Comparison of ENCODE assay signal across 8 mouse cellular contexts in the genomic region with DNA sequence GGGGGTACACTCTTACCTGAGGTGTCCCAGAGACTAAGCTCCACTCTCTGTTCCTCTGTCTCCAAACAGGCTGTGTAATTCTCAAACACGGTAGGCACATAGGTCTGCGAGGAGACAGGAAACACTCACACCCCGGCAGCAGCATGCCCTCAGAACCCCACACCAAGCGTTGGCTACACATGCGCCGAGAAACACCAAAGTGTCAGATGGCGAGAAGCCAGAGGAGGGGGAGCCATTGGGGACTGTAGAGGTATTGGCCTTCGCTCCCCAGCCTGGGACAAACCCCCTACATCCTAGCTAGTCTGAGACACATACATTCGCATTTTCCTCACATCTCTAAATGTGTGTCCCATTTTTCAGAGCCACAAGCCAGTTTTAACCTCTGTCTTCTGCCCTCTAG. TPM values are rescaled to one million over a fixed set of nuclear protein-coding genes. Genes with fewer than 3 reads are reported as not detected.
A peak's percentile ranks its signal among the peaks of the same experiment; 100 is the strongest.
DNase-seq lines count a peak whose midpoint lies in the region; ATAC-seq lines count a peak whose summit lies in the region.

No protein-coding gene starts in this region.

- no peaks in the 10 kb centered on the region for H3K36me3 ChIP-seq in embryonic facial prominence, embryonic 12.5 days
- H3K36me3 ChIP-seq in intestine, embryonic 14.5 days (ENCODE audit: control insufficient read depth, insufficient read depth, low read length) = no peaks in the 10 kb centered on the region
- H3K36me3 ChIP-seq in midbrain, embryonic 14.5 days (ENCODE audit: control insufficient read depth, insufficient read depth, low read length) = no peaks in the 10 kb centered on the region

- H3K9me3 ChIP-seq in embryonic facial prominence, embryonic 12.5 days = no peaks in the 10 kb centered on the region
- H3K9me3 ChIP-seq in intestine, embryonic 14.5 days (ENCODE audit: control insufficient read depth, low read length) = no peaks in the 10 kb centered on the region
- H3K9me3 ChIP-seq in midbrain, embryonic 14.5 days (ENCODE audit: control insufficient read depth, low read length) = no peaks in the 10 kb centered on the region

- 5% methylated on average over 9 of the region's 9 CpGs for WGBS in embryonic facial prominence, embryonic 12.5 days
- WGBS in intestine, embryonic 14.5 days = 4% methylated on average over 9 of the region's 9 CpGs
- 2% methylated on average over 9 of the region's 9 CpGs for WGBS in midbrain, embryonic 14.5 days

- no peak overlapping the region for H3K27ac ChIP-seq in embryonic facial prominence, embryonic 12.5 days
- H3K27ac ChIP-seq in intestine, embryonic 14.5 days (ENCODE audit: low read depth) = no peak overlapping the region
- no peak overlapping the region for H3K27ac ChIP-seq in midbrain, embryonic 14.5 days (replicated peaks; ENCODE audit: low read depth, low read length)

- DNase-seq in heart, adult 11 months = peak; percentile 95
- DNase-seq in heart, postnatal 14 days = no peak
- peak; percentile 15 to 31 for DNase-seq in CD8-positive naive resting alpha-beta T cell, adult 2 months (ENCODE audit: low read depth in 2 of 2, low spot score in 2 of 2)
- DNase-seq in intestine, embryonic 14.5 days (ENCODE audit: low spot score) = no peak
- peak; percentile 57 for DNase-seq in midbrain, embryonic 14.5 days
- DNase-seq in adrenal gland, postnatal 10 days = no peak
- no peak for DNase-seq in right cerebral cortex, adult 2 months (ENCODE audit: low spot score in 2 of 2)

- peaks cover 49% of the 10 kb centered on the region for H3K27me3 ChIP-seq in embryonic facial prominence, embryonic 12.5 days
- H3K27me3 ChIP-seq in intestine, embryonic 14.5 days (replicated peaks; ENCODE audit: control insufficient read depth, insufficient read depth, low read length) = peaks cover 38% of the 10 kb centered on the region
- H3K27me3 ChIP-seq in midbrain, embryonic 14.5 days (ENCODE audit: control insufficient read depth, insufficient read depth, low read length) = no peaks in the 10 kb centered on the region

- ATAC-seq in embryonic facial prominence, embryonic 12.5 days (ENCODE audit: insufficient number of reproducible peaks, insufficient read depth, low FRiP score, low TSS enrichment) = no peak
- no peak for ATAC-seq in intestine, embryonic 14.5 days (replicated peaks; ENCODE audit: low FRiP score, low TSS enrichment, low read depth)
- no peak for ATAC-seq in midbrain, embryonic 14.5 days (ENCODE audit: low FRiP score, low TSS enrichment)

- H3K9ac ChIP-seq in embryonic facial prominence, embryonic 12.5 days = no peak overlapping the region
- no peak overlapping the region for H3K9ac ChIP-seq in intestine, embryonic 14.5 days (ENCODE audit: low read length)
- H3K9ac ChIP-seq in midbrain, embryonic 14.5 days (replicated peaks; ENCODE audit: low read length) = peak overlapping the region; percentile 60; the same call in 1 of the 2 replicates

- H3K4me2 ChIP-seq in embryonic facial prominence, embryonic 12.5 days (replicated peaks) = peak overlapping the region; percentile 69
- H3K4me2 ChIP-seq in intestine, embryonic 14.5 days (ENCODE audit: low read length) = peak overlapping the region; percentile 51
- peak overlapping the region; percentile 99 for H3K4me2 ChIP-seq in midbrain, embryonic 14.5 days (ENCODE audit: low read length)

- peak overlapping the region; percentile 39 for H3K4me3 ChIP-seq in embryonic facial prominence, embryonic 12.5 days
- peak overlapping the region; percentile 28 for H3K4me3 ChIP-seq in intestine, embryonic 14.5 days (ENCODE audit: low read depth, low read length)
- peak overlapping the region; percentile 56 for H3K4me3 ChIP-seq in midbrain, embryonic 14.5 days (replicated peaks; ENCODE audit: low read depth, low read length)

- peaks cover 13% of the 10 kb centered on the region; the same call in 1 of the 2 replicates for H3K4me1 ChIP-seq in embryonic facial prominence, embryonic 12.5 days
- H3K4me1 ChIP-seq in intestine, embryonic 14.5 days (replicated peaks; ENCODE audit: control insufficient read depth, insufficient read depth, low read length) = 0 out of 2 replicates have a peak, but pooled peaks cover 2% of the 10 kb centered on the region
- peaks cover 37% of the 10 kb centered on the region for H3K4me1 ChIP-seq in midbrain, embryonic 14.5 days (ENCODE audit: control insufficient read depth, insufficient read depth, low read length)

- intact Hi-C loops in heart, postnatal 14 days (cut with DNase I) = no loop called here

RNA-seq across cellular contexts. Expression of gene Rnd1, which starts 0.8 kb away (rescaled TPM):
- total RNA-seq in heart, postnatal 14 days (2021) = 1 to 10 TPM in 1 of 2 experiments, under 1 TPM in 1; 0.69 to 1.0 TPM
- polyA plus RNA-seq in embryonic facial prominence, embryonic 12.5 days (2016; fragmentation: Nextera tagmentation; extraction: Ambion mirVana) = 0.57 and 0.91 TPM in 2 replicates
- 0.83 and 1.0 TPM in 2 replicates for polyA plus RNA-seq in intestine, embryonic 14.5 days (2014; fragmentation: Nextera tagmentation; extraction: Ambion mirVana)
- polyA plus RNA-seq in midbrain, embryonic 14.5 days (2014; fragmentation: Nextera tagmentation; extraction: Ambion mirVana) = 7.4 and 9.2 TPM in 2 replicates
- total RNA-seq in adrenal gland, postnatal 10 days (2021) = 1 to 10 TPM; 1.9 to 2.3 TPM

RNA-seq across cellular contexts. Expression of gene Ddx23, which starts 13.8 kb away (rescaled TPM):
- total RNA-seq in heart, postnatal 14 days (2021) = 10 to 100 TPM; 51.0 to 53.9 TPM
- polyA plus RNA-seq in embryonic facial prominence, embryonic 12.5 days (2016; fragmentation: Nextera tagmentation; extraction: Ambion mirVana) = 28.8 and 29.8 TPM in 2 replicates
- 27.1 TPM in 2 replicates for polyA plus RNA-seq in intestine, embryonic 14.5 days (2014; fragmentation: Nextera tagmentation; extraction: Ambion mirVana)
- polyA plus RNA-seq in midbrain, embryonic 14.5 days (2014; fragmentation: Nextera tagmentation; extraction: Ambion mirVana) = 17.7 and 24.9 TPM in 2 replicates
- 10 to 100 TPM; 55.5 to 72.4 TPM for total RNA-seq in adrenal gland, postnatal 10 days (2021)

RNA-seq across cellular contexts. Expression of gene Ccdc65, which starts 31.5 kb away (rescaled TPM):
- total RNA-seq in heart, postnatal 14 days (2021) = under 1 TPM; 0.29 to 0.72 TPM
- polyA plus RNA-seq in embryonic facial prominence, embryonic 12.5 days (2016; fragmentation: Nextera tagmentation; extraction: Ambion mirVana) = 1.1 and 1.2 TPM in 2 replicates
- polyA plus RNA-seq in intestine, embryonic 14.5 days (2014; fragmentation: Nextera tagmentation; extraction: Ambion mirVana) = 0.57 and 1.6 TPM in 2 replicates
- 5.7 and 6.3 TPM in 2 replicates for polyA plus RNA-seq in midbrain, embryonic 14.5 days (2014; fragmentation: Nextera tagmentation; extraction: Ambion mirVana)
- total RNA-seq in adrenal gland, postnatal 10 days (2021) = under 1 TPM; 0.61 to 0.63 TPM

RNA-seq across cellular contexts. Expression of gene Cacnb3, which starts 45.8 kb away (rescaled TPM):
- total RNA-seq in heart, postnatal 14 days (2021) = 1 to 10 TPM; 8.0 to 8.8 TPM
- polyA plus RNA-seq in embryonic facial prominence, embryonic 12.5 days (2016; fragmentation: Nextera tagmentation; extraction: Ambion mirVana) = 64.5 and 72.8 TPM in 2 replicates
- polyA plus RNA-seq in intestine, embryonic 14.5 days (2014; fragmentation: Nextera tagmentation; extraction: Ambion mirVana) = 31.5 and 34.8 TPM in 2 replicates
- polyA plus RNA-seq in midbrain, embryonic 14.5 days (2014; fragmentation: Nextera tagmentation; extraction: Ambion mirVana) = 130 and 136 TPM in 2 replicates
- 10 to 100 TPM; 12.6 to 18.8 TPM for total RNA-seq in adrenal gland, postnatal 10 days (2021)

RNA-seq across cellular contexts. Expression of gene Fkbp11, which starts 51.5 kb away (rescaled TPM):
- 1 to 10 TPM; 4.6 to 5.0 TPM for total RNA-seq in heart, postnatal 14 days (2021)
- 25.1 and 26.3 TPM in 2 replicates for polyA plus RNA-seq in embryonic facial prominence, embryonic 12.5 days (2016; fragmentation: Nextera tagmentation; extraction: Ambion mirVana)
- polyA plus RNA-seq in intestine, embryonic 14.5 days (2014; fragmentation: Nextera tagmentation; extraction: Ambion mirVana) = 47.9 and 53.1 TPM in 2 replicates
- 1.7 and 3.8 TPM in 2 replicates for polyA plus RNA-seq in midbrain, embryonic 14.5 days (2014; fragmentation: Nextera tagmentation; extraction: Ambion mirVana)
- 10 to 100 TPM in 1 of 2 experiments, 1 to 10 TPM in 1; 8.8 to 11.9 TPM for total RNA-seq in adrenal gland, postnatal 10 days (2021)

Comparison
In these comparisons a context has a peak if more than half of its experiments do, and no peak if none do; other contexts are left out.
1. DNase-seq: peak in heart, adult 11 months (single experiment), CD8-positive naive resting alpha-beta T cell, adult 2 months (2 of 2) and midbrain, embryonic 14.5 days (single experiment); none in heart, postnatal 14 days (0 of 2), intestine, embryonic 14.5 days (single experiment), adrenal gland, postnatal 10 days (single experiment) and right cerebral cortex, adult 2 months (0 of 2).
2. Peak in every context shown above with its lines, with median percentiles within 50 percentile points of each other: H3K4me2 ChIP-seq and H3K4me3 ChIP-seq.